Comparison of ENCODE assay signal across 8 mouse cellular contexts in genomic region chr6:64996824-64997421, GRCm38 (mm10). TPM values are rescaled to one million over a fixed set of nuclear protein-coding genes. Genes with fewer than 3 reads are reported as not detected.
DNase-seq lines count a peak whose midpoint lies in the region; ATAC-seq and TF ChIP-seq lines count a peak whose summit lies in the region.

No protein-coding gene starts in this region.

- no peaks in the 10 kb centered on the region for H3K9me3 ChIP-seq in liver, embryonic 12.5 days (replicated peaks)
- no peaks in the 10 kb centered on the region for H3K9me3 ChIP-seq in forebrain, postnatal 0 days (ENCODE audit: low read length)
- H3K9me3 ChIP-seq in lung, postnatal 0 days (ENCODE audit: low read length), result no peaks in the 10 kb centered on the region
- no peaks in the 10 kb centered on the region for H3K9me3 ChIP-seq in stomach, embryonic 15.5 days

- no peak for TF ChIP-seq POLR2A in brain, embryonic 14.5 days (IDR thresholded peaks at IDR 0.05; ENCODE audit: borderline replicate concordance, extremely low read depth, insufficient read depth, insufficient read length, poor library complexity, severe bottlenecking)

- peak; percentile 5 for DNase-seq in liver
- peak; percentile 47 for DNase-seq in brain, embryonic 14.5 days (ENCODE audit: low read depth)
- peak; percentile 15 for DNase-seq in forebrain, postnatal 0 days
- DNase-seq in lung, postnatal 0 days (ENCODE audit: low spot score), result peak; percentile 37
- DNase-seq in gastrocnemius, postnatal 36 days, result no peak
- no peak for DNase-seq in cerebellum, adult 11-12 months

- no peak overlapping the region for H3K27ac ChIP-seq in liver, embryonic 12.5 days
- no peak overlapping the region for H3K27ac ChIP-seq in forebrain, postnatal 0 days (ENCODE audit: low read depth, low read length)
- H3K27ac ChIP-seq in lung, postnatal 0 days (ENCODE audit: low read length), result no peak overlapping the region
- no peak overlapping the region for H3K27ac ChIP-seq in stomach, embryonic 15.5 days

- intact Hi-C loops in gastrocnemius, postnatal 36 days (cut with DNase I), result no loop called here

- WGBS in liver, embryonic 12.5 days (ENCODE audit: insufficient replicate concordance), result 41% methylated on average over 13 of the region's 13 CpGs
- 41% methylated on average over 13 of the region's 13 CpGs for WGBS in forebrain, postnatal 0 days
- WGBS in lung, postnatal 0 days, result 36% methylated on average over 13 of the region's 13 CpGs
- 28% methylated on average over 13 of the region's 13 CpGs for WGBS in stomach, embryonic 15.5 days

- TF ChIP-seq EP300 in lung, postnatal 0 days (IDR thresholded peaks at IDR 0.05), result no peak

- no peaks in the 10 kb centered on the region for H3K4me1 ChIP-seq in liver, embryonic 12.5 days
- H3K4me1 ChIP-seq in forebrain, postnatal 0 days (ENCODE audit: insufficient read depth), result no peaks in the 10 kb centered on the region
- H3K4me1 ChIP-seq in lung, postnatal 0 days (ENCODE audit: insufficient read depth, low read depth, low read length), result no peaks in the 10 kb centered on the region
- H3K4me1 ChIP-seq in stomach, embryonic 15.5 days, result no peaks in the 10 kb centered on the region

- H3K4me2 ChIP-seq in liver, embryonic 12.5 days, result no peak overlapping the region
- no peak overlapping the region for H3K4me2 ChIP-seq in forebrain, postnatal 0 days (ENCODE audit: low read depth)
- H3K4me2 ChIP-seq in lung, postnatal 0 days (replicated peaks; ENCODE audit: low read depth, low read length), result no peak overlapping the region
- H3K4me2 ChIP-seq in stomach, embryonic 15.5 days, result no peak overlapping the region

- no peak overlapping the region for H3K9ac ChIP-seq in liver, embryonic 12.5 days
- no peak overlapping the region for H3K9ac ChIP-seq in forebrain, postnatal 0 days
- no peak overlapping the region for H3K9ac ChIP-seq in lung, postnatal 0 days (replicated peaks; ENCODE audit: low read depth)
- H3K9ac ChIP-seq in stomach, embryonic 15.5 days, result no peak overlapping the region

- H3K27me3 ChIP-seq in liver, embryonic 12.5 days (replicated peaks), result no peaks in the 10 kb centered on the region
- no peaks in the 10 kb centered on the region for H3K27me3 ChIP-seq in forebrain, postnatal 0 days (ENCODE audit: insufficient read depth, low read length)
- H3K27me3 ChIP-seq in lung, postnatal 0 days (replicated peaks; ENCODE audit: insufficient read depth, low read length), result no peaks in the 10 kb centered on the region
- H3K27me3 ChIP-seq in stomach, embryonic 15.5 days (replicated peaks), result no peaks in the 10 kb centered on the region

- H3K36me3 ChIP-seq in liver, embryonic 12.5 days, result no peaks in the 10 kb centered on the region
- no peaks in the 10 kb centered on the region for H3K36me3 ChIP-seq in forebrain, postnatal 0 days (ENCODE audit: insufficient read depth)
- no peaks in the 10 kb centered on the region for H3K36me3 ChIP-seq in lung, postnatal 0 days (ENCODE audit: insufficient read depth, low read length)
- H3K36me3 ChIP-seq in stomach, embryonic 15.5 days, result no peaks in the 10 kb centered on the region

- ATAC-seq in liver, embryonic 12.5 days, result no peak
- peak; percentile 73 for ATAC-seq in forebrain, postnatal 0 days
- ATAC-seq in lung, postnatal 0 days, result peak; percentile 30; the same call in 1 of the 2 replicates
- 0 out of 2 replicates have a peak, but pooled peaks have one; percentile 50 for ATAC-seq in stomach, embryonic 15.5 days (ENCODE audit: insufficient read depth, low FRiP score, low read depth)

- no peak overlapping the region for H3K4me3 ChIP-seq in liver, embryonic 12.5 days
- H3K4me3 ChIP-seq in forebrain, postnatal 0 days (ENCODE audit: low read depth, low read length), result no peak overlapping the region
- no peak overlapping the region for H3K4me3 ChIP-seq in lung, postnatal 0 days (ENCODE audit: low read depth, low read length)
- H3K4me3 ChIP-seq in stomach, embryonic 15.5 days (replicated peaks), result no peak overlapping the region

- peak; percentile 64; the same call in 1 of the 2 replicates for TF ChIP-seq CTCF in brain, embryonic 14.5 days (IDR thresholded peaks at IDR 0.05; ENCODE audit: borderline replicate concordance, extremely low read depth, insufficient read depth, insufficient read length)
- TF ChIP-seq CTCF in forebrain, postnatal 0 days (IDR thresholded peaks at IDR 0.05; ENCODE audit: low read depth), result peak; percentile 70
- peak; percentile 53 for TF ChIP-seq CTCF in lung, postnatal 0 days (IDR thresholded peaks at IDR 0.05)

RNA-seq across cellular contexts. Expression of gene Smarcad1, which starts 45.5 kb away (rescaled TPM):
- polyA plus RNA-seq in liver, embryonic 12.5 days (2016; fragmentation: Nextera tagmentation; extraction: Ambion mirVana), result 33.2 and 35.3 TPM in 2 replicates
- 81.8 and 89.3 TPM in 2 replicates for polyA plus RNA-seq in brain, embryonic 14.5 days (2012; rRNA removed)
- 67.6 and 99.8 TPM in 2 replicates for total RNA-seq in forebrain, postnatal 0 days (2014; rRNA removed)
- 40.3 and 46.4 TPM in 2 replicates for polyA plus RNA-seq in forebrain, postnatal 0 days (2015; fragmentation: Nextera tagmentation; extraction: Ambion mirVana)
- polyA plus RNA-seq in lung, postnatal 0 days (2015; fragmentation: Nextera tagmentation; extraction: Ambion mirVana), result 42.2 and 43.5 TPM in 2 replicates
- polyA plus RNA-seq in stomach, embryonic 15.5 days (2015; fragmentation: Nextera tagmentation; extraction: Ambion mirVana), result 53.2 and 56.5 TPM in 2 replicates
- total RNA-seq in gastrocnemius, postnatal 36 days (2021), result 1 to 10 TPM; 7.4 to 9.4 TPM

Comparison
In these comparisons a context has a peak if more than half of its experiments do, and no peak if none do; other contexts are left out.
1. DNase-seq: peak in liver (single experiment), brain, embryonic 14.5 days (single experiment), forebrain, postnatal 0 days (single experiment) and lung, postnatal 0 days (single experiment); none in gastrocnemius, postnatal 36 days (0 of 2) and cerebellum, adult 11-12 months (single experiment).
2. Peak in every context shown above with its lines, with median percentiles within 50 percentile points of each other: CTCF ChIP-seq.